Mouse (Mus musculus) natural killer cell, adult 2 months (primary cell): ENCODE measurements around the gene Prkcd.
"Not testable (repeated sequence)": the region's sequence is repeated elsewhere in the genome, so short reads cannot be mapped to it uniquely, and the experiment has no call there.

Experiments used
- DNase-seq, 2 experiments: peaks; one replicate each; pipeline ENCODE4 v3.0.0; 2022; ENCODE audit warnings: low spot score in 2 of 2

Gene Prkcd

GRCm38 (mm10) chr14:30608176-30608575, 17.8 kb downstream of the Prkcd start:
- DNase-seq, result peak in 1 of 2 experiments; percentile 69

DNA sequence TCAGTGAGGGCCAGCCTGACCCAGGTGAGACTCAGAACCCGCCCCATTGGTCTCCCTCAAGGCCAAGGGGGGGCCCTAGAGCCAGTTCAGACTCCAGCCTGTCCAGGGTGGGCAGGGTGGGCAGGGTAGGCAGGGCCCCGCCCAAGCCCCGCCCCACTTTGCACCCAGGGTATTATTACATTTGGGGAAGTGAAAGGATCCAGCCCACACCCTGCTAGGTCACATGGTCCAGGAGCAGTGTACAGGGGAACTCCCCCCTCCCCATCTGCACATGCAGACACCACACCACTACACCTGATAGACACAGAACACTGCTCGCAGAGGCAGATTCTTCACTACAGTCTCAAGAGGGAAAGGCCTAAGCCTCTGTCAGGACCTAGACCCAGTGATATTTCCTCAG, 18.3 kb downstream of the Prkcd start:
- peak in 1 of 2 experiments; percentile 85 for DNase-seq

- no peak for DNase-seq
Observed at GRCm38 (mm10) chr14:30606817-30607216, 19.2 kb downstream of the Prkcd start.

- no peak for DNase-seq
Observed at GRCm38 (mm10) chr14:30597142-30597541, 28.9 kb downstream of the Prkcd start.

DNA sequence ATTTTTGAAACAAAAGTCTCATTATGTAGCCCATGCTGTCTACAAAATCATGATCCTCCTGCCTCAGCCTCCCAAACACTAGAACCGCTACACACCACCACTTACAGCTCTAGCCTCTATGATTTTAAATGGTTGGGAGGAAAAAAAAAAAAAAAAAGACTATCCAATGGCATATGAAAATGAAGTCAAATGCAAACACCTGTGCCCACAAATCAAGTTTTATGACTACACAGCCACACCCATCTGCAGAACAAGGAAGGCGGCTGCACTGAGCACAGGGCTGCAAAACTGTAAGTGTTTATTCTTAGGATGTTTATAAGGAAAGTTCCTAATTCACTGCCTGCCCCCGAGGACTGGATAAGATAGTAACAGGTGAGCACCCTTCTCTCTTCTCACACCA, 29.6 kb downstream of the Prkcd start:
- no peak for DNase-seq

DNA sequence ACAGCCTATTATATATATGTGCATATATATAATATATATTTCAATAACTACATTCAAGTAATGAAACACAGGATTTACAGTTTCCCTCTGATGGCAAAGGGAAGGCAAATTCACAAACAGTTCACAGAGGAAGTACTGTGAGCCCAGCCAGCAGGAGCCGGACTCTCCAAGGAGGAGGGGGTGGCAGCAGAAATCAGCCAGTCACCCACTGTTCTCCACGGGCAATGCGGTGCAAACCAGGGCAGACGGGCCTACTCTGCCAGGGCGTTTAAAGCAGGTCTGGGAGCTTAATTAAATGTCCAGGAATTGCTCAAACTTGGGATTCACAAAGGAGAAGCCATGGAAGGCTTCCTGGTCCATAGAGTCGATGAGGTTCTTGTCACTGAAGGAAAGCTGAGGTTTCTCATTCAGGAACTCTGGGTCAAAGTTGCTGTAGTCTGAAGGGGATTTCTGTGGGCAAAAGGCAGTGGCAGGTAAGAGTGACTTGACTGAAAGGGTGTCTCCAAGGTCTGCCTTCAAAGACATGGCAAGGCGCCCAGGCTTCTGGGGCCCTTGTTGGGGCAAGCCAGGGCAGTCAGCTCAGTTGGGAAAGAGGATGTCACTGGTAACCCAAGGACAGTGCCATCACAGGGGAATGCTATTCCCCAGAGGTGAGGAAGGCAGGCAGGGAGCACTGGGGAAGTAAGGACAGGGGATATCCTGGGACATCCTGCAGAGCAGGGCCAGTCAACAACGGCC, 30.3 kb downstream of the Prkcd start:
- no peak for DNase-seq

GRCm38 (mm10) chr14:30594092-30594695, 31.8 kb downstream of the Prkcd start:
- DNase-seq, result no peak

DNA sequence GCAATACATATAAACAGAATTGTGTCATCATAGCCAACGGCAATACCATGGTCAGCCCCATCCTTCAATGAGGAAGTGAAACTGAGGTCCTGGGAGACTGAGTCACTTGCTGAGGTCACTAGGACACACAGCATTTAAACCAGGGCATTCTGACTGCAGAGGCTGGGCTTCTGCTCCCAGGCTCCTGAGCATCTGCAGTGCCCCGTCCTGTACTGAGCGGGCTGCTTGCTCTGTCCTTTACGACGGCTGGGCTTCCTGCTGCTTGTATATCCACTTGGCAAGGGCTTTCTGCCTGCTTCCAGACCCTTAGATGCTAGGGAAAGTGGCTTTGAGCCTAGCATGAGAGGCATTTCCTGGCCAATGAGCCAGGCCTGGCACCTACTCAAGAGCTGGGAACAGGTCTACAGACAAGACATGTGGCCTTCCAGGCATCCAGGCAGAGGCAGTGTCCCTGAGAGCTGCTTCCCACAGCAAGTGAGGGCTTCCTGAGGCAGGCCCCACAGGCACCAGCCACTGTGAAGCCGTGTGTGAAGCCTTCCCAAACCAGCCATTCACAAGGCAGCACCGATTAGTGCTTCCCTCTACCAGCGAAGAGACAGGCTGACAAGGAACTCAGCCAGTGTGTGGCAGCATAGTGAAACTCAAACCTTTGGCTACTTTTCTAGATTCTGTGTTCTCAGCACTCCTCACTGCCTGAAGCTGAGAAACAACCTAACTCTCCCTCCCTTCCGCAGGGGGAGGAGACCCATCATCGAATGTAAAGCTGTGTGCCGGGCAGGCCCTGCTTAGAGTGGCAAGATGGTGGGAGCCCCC, 32.5 kb downstream of the Prkcd start:
- DNase-seq, result peak in 1 of 2 experiments; percentile 55

GRCm38 (mm10) chr14:30591417-30591816, 34.6 kb downstream of the Prkcd start:
- peak; percentile 66 to 82 for DNase-seq

DNA sequence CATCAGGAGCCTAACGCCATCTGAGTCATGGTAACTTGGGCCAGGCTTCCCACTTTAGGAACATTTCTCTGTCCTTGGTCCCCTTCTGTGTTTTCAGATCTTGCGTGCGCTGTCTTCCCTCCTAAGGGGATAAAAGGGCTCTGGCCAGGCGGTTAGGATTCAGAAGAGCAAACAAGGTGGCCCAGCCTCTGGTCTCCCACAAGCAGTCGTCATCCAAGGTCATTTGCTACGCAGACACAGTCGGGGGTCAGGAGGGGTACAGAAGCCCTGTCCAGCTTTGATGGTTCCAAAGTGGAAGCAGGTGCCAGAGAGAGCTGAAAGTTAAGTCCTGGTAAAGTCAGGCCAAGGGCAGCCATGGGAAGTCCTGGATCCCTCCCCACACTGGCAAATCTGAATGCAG, 35.1 kb downstream of the Prkcd start:
- DNase-seq, result no peak

- no peak for DNase-seq
Observed at GRCm38 (mm10) chr14:30590041-30590645, 35.9 kb downstream of the Prkcd start.

GRCm38 (mm10) chr14:30586780-30587461, 39.1 kb downstream of the Prkcd start:
- no peak for DNase-seq

DNA sequence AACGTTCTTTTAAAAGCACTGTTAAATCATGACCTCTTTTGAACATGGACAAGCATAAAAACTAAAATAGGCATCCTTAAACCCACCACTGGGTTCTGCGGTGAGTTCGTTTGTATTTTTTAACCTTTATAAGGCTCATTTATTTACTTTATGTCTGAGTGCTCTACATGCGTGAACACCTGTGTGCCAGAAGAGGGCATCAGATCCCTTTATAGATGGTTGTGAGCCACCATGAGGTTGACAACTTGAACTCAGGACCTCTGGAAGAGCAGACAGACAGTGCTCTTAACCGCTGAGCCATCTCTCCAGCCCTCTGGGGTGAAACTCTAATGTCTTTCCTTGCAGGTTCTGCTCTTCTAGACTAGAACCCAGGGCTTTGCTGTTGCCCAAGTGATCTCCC, 40.7 kb downstream of the Prkcd start:
- no peak for DNase-seq

DNA sequence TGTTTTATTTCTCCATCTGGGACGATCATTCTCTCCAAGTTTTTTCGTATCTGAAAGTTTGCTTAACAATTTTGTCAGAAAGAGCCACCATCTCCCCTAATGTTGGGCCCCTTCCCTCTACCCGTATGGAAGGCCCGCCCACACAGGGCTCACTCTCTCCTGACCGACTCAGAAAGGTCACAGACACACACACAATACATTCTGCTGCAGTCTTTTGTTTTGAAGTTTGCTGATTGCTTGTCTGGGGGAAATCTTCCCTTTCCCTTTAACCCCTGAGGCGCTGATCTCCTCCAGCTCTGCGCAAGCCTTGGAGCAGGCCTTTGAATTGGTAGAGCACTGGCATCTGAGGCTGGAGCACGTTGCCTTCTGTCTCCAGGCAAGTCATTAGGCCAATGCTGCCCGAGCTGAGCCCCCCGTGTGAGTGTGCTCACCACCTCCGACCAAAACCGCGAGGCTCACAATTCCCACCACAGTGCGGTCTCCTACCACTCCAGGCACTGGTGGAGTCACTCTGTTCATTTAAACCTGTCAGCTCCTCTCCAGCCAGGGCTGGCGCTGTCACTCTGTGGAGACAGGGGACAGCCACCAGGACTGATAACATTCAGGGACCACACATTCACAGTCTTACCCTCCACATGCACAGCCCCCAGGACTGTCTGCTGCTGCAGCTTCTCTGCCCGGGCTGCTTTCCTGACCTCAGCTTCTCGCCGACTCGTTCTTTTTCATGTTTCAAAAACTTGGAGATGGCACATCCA, 41.3 kb downstream of the Prkcd start:
- DNase-seq, result no peak

- no peak for DNase-seq
Observed at GRCm38 (mm10) chr14:30584077-30584476, 41.9 kb downstream of the Prkcd start.

GRCm38 (mm10) chr14:30581238-30581637, 44.8 kb downstream of the Prkcd start:
- DNase-seq, result no peak

- no peak for DNase-seq
Observed at GRCm38 (mm10) chr14:30579882-30580281, 46.1 kb downstream of the Prkcd start.

GRCm38 (mm10) chr14:30579180-30579579, 46.8 kb downstream of the Prkcd start:
- peak in 1 of 2 experiments; percentile 33 for DNase-seq

DNA sequence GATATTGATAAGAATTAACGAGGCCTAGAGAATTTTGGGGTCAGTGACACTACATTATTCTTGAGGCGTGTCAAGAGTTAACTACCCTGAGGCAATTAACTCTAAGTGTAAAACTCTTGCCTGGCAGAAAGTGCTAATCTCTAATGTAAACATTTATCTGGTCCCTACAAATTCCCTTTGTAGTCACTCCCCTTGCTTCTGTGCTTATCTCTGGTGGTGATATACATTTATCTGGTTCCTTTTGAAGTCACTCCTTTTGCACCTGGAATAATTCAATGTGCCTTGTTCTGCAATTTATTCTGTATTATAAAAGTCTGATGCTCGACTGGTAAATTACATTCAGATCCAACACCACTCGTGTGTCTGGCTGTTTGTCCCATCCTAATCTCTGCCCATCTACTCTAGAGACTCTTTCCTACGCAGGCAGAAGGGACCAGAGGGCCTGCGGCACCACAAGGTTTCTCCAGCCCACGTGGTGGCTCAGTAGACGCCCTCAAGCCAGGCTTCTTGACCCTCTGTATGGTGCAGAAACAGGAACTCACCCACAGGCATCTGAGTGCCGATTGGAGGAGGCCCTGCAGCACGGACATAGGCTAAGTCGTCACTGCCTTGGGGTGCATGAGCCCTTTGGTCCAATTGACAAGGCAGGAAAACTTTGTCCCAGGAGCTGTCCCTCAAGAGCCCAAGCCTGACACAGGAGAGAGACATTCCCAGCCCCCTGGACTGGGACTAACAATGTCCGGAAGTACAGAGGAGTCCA, 48.5 kb downstream of the Prkcd start:
- DNase-seq, result not testable (repeated sequence)

DNA sequence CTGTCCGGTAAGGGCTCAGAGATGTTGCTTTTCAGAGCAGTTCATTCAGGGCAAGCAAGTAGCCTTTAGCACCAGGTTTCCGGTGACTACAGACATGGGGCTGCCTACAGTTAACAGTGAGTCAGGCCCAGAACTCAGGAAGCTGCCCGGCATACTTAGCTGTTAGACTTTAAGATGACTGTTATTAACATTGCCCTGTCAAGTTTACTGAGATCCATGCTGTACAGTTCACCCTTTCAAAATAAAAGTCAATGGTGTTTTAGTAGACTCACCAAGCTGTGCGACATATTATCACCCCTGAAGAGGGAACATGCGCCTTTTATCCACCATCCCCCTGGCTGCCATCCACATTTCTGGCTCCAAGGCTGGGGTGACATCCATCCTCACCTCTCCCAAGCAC, 49.8 kb downstream of the Prkcd start:
- no peak for DNase-seq
